Mouse (Mus musculus) heart, embryonic 16.5 days (tissue): ENCODE data around the gene Ctsf. TPM values are rescaled to one million over a fixed set of nuclear protein-coding genes. Genes with fewer than 3 reads are reported as not detected.
"Not testable (repeated sequence)": the region's sequence is repeated elsewhere in the genome, so short reads cannot be mapped to it uniquely, and the experiment has no call there.

ENCODE experiments used
- ATAC-seq: fragments of 200-750 bp; cut with Nextera tagmentation; replicated peaks from 2 replicates; pipeline ENCODE4 v1.8.0; 2017; ENCODE audit warnings: moderate number of reproducible peaks; ENCODE audit not compliant: insufficient read depth, low FRiP score; ENCODE audit errors: extremely low read depth
- H3K27ac ChIP-seq: fragments of 300-500 bp; sonication (generic); 2 replicates; pipeline ENCODE4 v1.5.1; 2014; ENCODE audit warnings: mild to moderate bottlenecking, low read length, control low read depth, moderate library complexity
- H3K27me3 ChIP-seq: fragments of 300-500 bp; sonication (generic); 2 replicates; pipeline ENCODE4 v1.6.1; 2014; ENCODE audit warnings: low read length, mixed read lengths; ENCODE audit not compliant: control insufficient read depth, insufficient read depth
- H3K36me3 ChIP-seq: fragments of 300-500 bp; sonication (generic); 2 replicates; pipeline ENCODE4 v1.6.1; 2014; ENCODE audit not compliant: control insufficient read depth, insufficient read depth
- H3K4me1 ChIP-seq: fragments of 300-500 bp; sonication (generic); 2 replicates; pipeline ENCODE4 v1.6.1; 2014; ENCODE audit warnings: low read length, mixed read lengths; ENCODE audit not compliant: control insufficient read depth, insufficient read depth
- H3K4me2 ChIP-seq: fragments of 300-500 bp; sonication (generic); 2 replicates; pipeline ENCODE4 v1.6.1; 2014; ENCODE audit warnings: low read depth, mild to moderate bottlenecking, control low read depth, low read length
- H3K4me3 ChIP-seq: fragments of 300-500 bp; sonication (generic); 2 replicates; pipeline ENCODE4 v1.5.1; 2014; ENCODE audit warnings: mild to moderate bottlenecking, control low read depth, low read length
- H3K9ac ChIP-seq: fragments of 300-500 bp; sonication (generic); 2 replicates; pipeline ENCODE4 v1.6.1; 2014; ENCODE audit warnings: low read length, control low read depth
- H3K9me3 ChIP-seq: fragments of 300-500 bp; sonication (generic); replicated peaks from 2 replicates; pipeline ENCODE4 v1.6.1; 2016; ENCODE audit warnings: low read length; ENCODE audit not compliant: control insufficient read depth
- WGBS: fragments of 180-500 bp; shearing (Covaris S2); extraction: QIAGEN DNeasy Blood & Tissue Kit; methylation state at CpG from one replicate; pipeline ENCODE4 v1.1.7; 2014; 5-methylcytosine and 5-hydroxymethylcytosine counted together
- polyA plus RNA-seq: library from polyadenylated mRNA; unstranded; fragments of >200 nt; fragmentation: Nextera tagmentation; extraction: Ambion mirVana; gene quantifications from 2 replicates; pipeline ENCODE4 v1.2.1, GENCODE M21; 2015

The Ctsf gene
- polyA plus RNA-seq, 1 experiment from 2014 or later = 35.0 TPM

- no peaks in the 10 kb centered on the region for H3K36me3 ChIP-seq
- peaks cover 11% of the 10 kb centered on the region; the same call in 1 of the 2 replicates for H3K27me3 ChIP-seq
- no peak overlapping the region for H3K27ac ChIP-seq
- 5% methylated on average over 17 of the region's 17 CpGs for WGBS
- peaks cover 4% of the 10 kb centered on the region; the same call in 1 of the 2 replicates for H3K4me1 ChIP-seq
- no peak for ATAC-seq
- no peaks in the 10 kb centered on the region for H3K9me3 ChIP-seq
- H3K9ac ChIP-seq = no peak overlapping the region
- no peak overlapping the region for H3K4me3 ChIP-seq
- H3K4me2 ChIP-seq = peak overlapping the region; percentile 47
Measured at GRCm38 (mm10) chr19:4865147-4865546, 10.2 kb downstream of the Ctsf start.

DNA sequence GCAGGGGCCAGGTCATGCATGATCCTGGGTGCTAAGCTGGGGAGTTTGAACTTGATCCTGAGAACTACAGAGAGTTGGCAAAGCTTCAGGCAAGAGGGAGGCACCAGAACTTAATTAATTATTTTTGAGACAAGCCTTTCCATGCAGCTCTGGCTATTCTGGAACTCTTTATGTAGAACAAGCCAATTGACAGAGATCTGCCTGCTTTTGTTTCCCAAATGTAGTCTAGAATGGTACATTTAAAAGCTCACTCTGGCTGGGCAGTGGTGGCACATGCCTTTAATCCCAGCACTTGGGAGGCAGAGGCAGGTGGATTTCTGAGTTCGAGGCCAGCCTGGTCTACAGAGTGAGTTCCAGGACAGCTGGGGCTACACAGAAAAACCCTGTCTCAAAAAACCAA lies 19.7 kb downstream of the Ctsf start:
- not testable (repeated sequence) for H3K9ac ChIP-seq, H3K4me3 ChIP-seq, H3K4me2 ChIP-seq, H3K27ac ChIP-seq, H3K4me1 ChIP-seq, H3K27me3 ChIP-seq, ATAC-seq, H3K36me3 ChIP-seq, H3K9me3 ChIP-seq
- WGBS = 63% methylated on average over 1 of the region's 1 CpGs

GRCm38 (mm10) chr19:4876241-4876640 lies 21.3 kb downstream of the Ctsf start:
- H3K4me2 ChIP-seq = no peak overlapping the region
- no peak overlapping the region for H3K27ac ChIP-seq
- no peak overlapping the region for H3K9ac ChIP-seq

DNA sequence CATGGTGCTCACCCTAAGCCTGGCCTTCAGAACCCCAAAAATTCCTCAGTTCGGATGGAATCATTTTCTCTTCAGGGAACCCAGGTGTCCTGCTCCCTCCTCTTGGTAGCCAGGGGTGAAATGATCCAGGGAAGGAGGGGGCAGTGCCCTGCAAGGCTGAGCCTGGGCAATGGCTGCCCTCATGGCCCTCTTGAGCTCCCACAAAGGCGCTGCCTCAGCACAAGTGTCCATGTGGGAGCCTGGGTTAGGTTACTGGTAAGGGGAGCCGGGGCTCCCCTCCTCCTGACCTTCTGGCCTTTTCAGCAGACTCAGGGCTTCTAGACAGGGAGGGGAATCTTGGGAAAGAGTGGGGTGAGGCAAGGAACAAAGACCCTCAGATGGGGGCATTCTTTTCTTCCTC lies 21.8 kb downstream of the Ctsf start:
- WGBS = 71% methylated on average over 3 of the region's 3 CpGs
- no peak for ATAC-seq
- no peak overlapping the region for H3K27ac ChIP-seq
- no peak overlapping the region for H3K4me2 ChIP-seq
- H3K9ac ChIP-seq = no peak overlapping the region
- H3K4me3 ChIP-seq = no peak overlapping the region
- no peaks in the 10 kb centered on the region for H3K27me3 ChIP-seq
- peaks cover 10% of the 10 kb centered on the region for H3K4me1 ChIP-seq
- H3K9me3 ChIP-seq = no peaks in the 10 kb centered on the region
- no peaks in the 10 kb centered on the region for H3K36me3 ChIP-seq

More at GRCm38 (mm10) chr19:4876241-4876640, 21.3 kb downstream of the Ctsf start:
- Histone ChIP-seq H3K4me1 (peaks cover 10% of the 10 kb centered on the region), H3K9me3 (no peaks in the 10 kb centered on the region), H3K36me3 (no peaks in the 10 kb centered on the region), H3K4me3 (no peak overlapping the region), H3K27me3 (no peaks in the 10 kb centered on the region)
- 63% methylated on average over 4 of the region's 4 CpGs for WGBS
- no peak for ATAC-seq

- Histone ChIP-seq H3K27ac (peak within 1 kb of the TSS; percentile 37), H3K4me2 (peak within 1 kb of the TSS; percentile 73), H3K9ac (peak within 1 kb of the TSS; percentile 88), H3K36me3 (no peaks in the 10 kb centered on the region), H3K4me3 (peak within 1 kb of the TSS; percentile 87), H3K9me3 (no peaks in the 10 kb centered on the region), H3K4me1 (peaks cover 10% of the 10 kb centered on the region), H3K27me3 (no peaks in the 10 kb centered on the region)
- no peak for ATAC-seq
- WGBS = 2% methylated on average over 17 of the region's 17 CpGs
Measured at GRCm38 (mm10) chr19:4877785-4878184, 22.9 kb downstream of the Ctsf start, which contains the start of gene Actn3. TSS of gene Actn3 (minus strand) at chr19:4877909.

- H3K9ac ChIP-seq = peak within 1 kb of the TSS; percentile 88
- H3K27ac ChIP-seq = peak within 1 kb of the TSS; percentile 37
- WGBS = 1% methylated on average over 52 of the region's 52 CpGs
- no peaks in the 10 kb centered on the region for H3K36me3 ChIP-seq
- peak within 1 kb of the TSS; percentile 87 for H3K4me3 ChIP-seq
- ATAC-seq = peak; percentile 99
- no peaks in the 10 kb centered on the region for H3K9me3 ChIP-seq
- peaks cover 10% of the 10 kb centered on the region for H3K4me1 ChIP-seq
- H3K27me3 ChIP-seq = no peaks in the 10 kb centered on the region
- H3K4me2 ChIP-seq = peak within 1 kb of the TSS; percentile 73
Measured at GRCm38 (mm10) chr19:4878405-4879323, 23.7 kb downstream of the Ctsf start, which contains the start of gene Zdhhc24. TSS of gene Zdhhc24 (plus strand) at chr19:4878668.

GRCm38 (mm10) chr19:4879324-4879703 lies 24.4 kb downstream of the Ctsf start:
- H3K36me3 ChIP-seq = no peaks in the 10 kb centered on the region
- ATAC-seq = no peak
- no peaks in the 10 kb centered on the region for H3K27me3 ChIP-seq
- peaks cover 10% of the 10 kb centered on the region for H3K4me1 ChIP-seq
- H3K9me3 ChIP-seq = no peaks in the 10 kb centered on the region
- peak overlapping the region; percentile 88 for H3K9ac ChIP-seq
- WGBS = 61% methylated on average over 10 of the region's 10 CpGs
- H3K27ac ChIP-seq = no peak overlapping the region
- peak overlapping the region; percentile 87 for H3K4me3 ChIP-seq
- H3K4me2 ChIP-seq = peak overlapping the region; percentile 73

DNA sequence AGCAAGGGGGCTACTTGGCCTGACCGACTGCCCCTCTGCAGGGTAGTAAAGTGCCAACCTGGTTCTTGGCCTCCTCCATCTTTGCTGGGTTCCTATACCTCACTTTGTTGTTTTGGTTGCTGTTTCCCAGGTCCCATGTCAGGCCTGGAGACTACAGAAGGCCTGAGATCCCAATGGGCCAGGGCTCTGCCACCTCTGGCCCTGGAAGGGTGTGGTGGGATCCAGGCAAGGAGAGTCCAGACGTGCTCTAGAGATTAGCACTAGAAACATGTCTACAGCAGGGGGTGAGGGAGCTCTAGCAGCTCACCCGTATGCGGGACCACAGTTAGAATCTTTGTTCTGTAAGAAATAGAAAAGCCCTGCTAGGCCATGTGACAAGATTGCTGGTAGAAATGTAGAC lies 29.0 kb downstream of the Ctsf start:
- peaks cover 4% of the 10 kb centered on the region for H3K4me1 ChIP-seq
- no peak overlapping the region for H3K4me3 ChIP-seq
- WGBS = 75% methylated on average over 4 of the region's 4 CpGs
- H3K27ac ChIP-seq = no peak overlapping the region
- H3K4me2 ChIP-seq = no peak overlapping the region
- no peak for ATAC-seq
- no peaks in the 10 kb centered on the region for H3K9me3 ChIP-seq
- H3K9ac ChIP-seq = no peak overlapping the region
- no peaks in the 10 kb centered on the region for H3K27me3 ChIP-seq
- H3K36me3 ChIP-seq = no peaks in the 10 kb centered on the region

DNA sequence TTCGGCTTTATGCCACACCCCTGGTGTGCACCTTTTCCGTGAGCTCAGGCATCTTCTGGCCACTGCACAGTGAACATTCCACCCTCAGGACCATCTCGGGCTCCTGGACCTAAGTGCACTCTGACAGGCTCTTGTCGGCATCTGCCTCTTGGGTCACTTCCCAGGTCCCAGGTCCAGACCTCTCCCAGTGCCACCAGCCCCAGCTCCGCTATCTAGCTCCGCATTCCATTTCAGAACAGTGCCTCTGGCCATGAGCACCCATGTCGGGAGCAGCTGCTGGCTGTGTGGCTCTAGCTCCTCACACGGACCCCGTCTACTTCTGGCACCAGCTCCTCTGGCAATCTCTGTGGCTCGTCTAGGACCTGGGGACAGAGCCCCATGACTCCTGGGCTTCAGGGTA lies 34.9 kb downstream of the Ctsf start:
- Histone ChIP-seq H3K4me2 (no peak overlapping the region), H3K4me3 (no peak overlapping the region), H3K9me3 (no peaks in the 10 kb centered on the region), H3K27me3 (no peaks in the 10 kb centered on the region; the same call in 1 of the 2 replicates), H3K4me1 (peaks cover 6% of the 10 kb centered on the region; the same call in 1 of the 2 replicates), H3K27ac (no peak overlapping the region), H3K36me3 (no peaks in the 10 kb centered on the region), H3K9ac (no peak overlapping the region)
- ATAC-seq = peak; percentile 28; the same call in 1 of the 2 replicates
- 52% methylated on average over 10 of the region's 10 CpGs for WGBS
